Mouse (Mus musculus) cerebellum, adult 18-20 months (tissue): Measurements from ENCODE around the gene Tcte3.
A peak's percentile ranks its signal among the peaks of the same experiment; 100 is the strongest.
"Not testable (repeated sequence)": the region's sequence is repeated elsewhere in the genome, so short reads cannot be mapped to it uniquely, and the experiment has no call there.

Experiments
- DNase-seq, 2 experiments: peaks; one replicate each; pipeline ENCODE4 v3.0.0; 2021

Tcte3 gene

GRCm38 (mm10) chr17:15025513-15025912 is 15.8 kb downstream of the Tcte3 start:
- DNase-seq: not testable (repeated sequence)

GRCm38 (mm10) chr17:15024502-15025193 is 16.6 kb downstream of the Tcte3 start:
- DNase-seq: not testable (repeated sequence)

- not testable (repeated sequence) for DNase-seq
These were observed 17.3 kb downstream of the Tcte3 start for GRCm38 (mm10) chr17:15023878-15024492.

- peak; percentile 3 for DNase-seq
These were observed 19.6 kb downstream of the Tcte3 start for GRCm38 (mm10) chr17:15021503-15022220.

- not testable (repeated sequence) for DNase-seq
These were observed 31.4 kb downstream of the Tcte3 start, which contains the start of gene Gm3435 for GRCm38 (mm10) chr17:15009706-15010413. TSS of gene Gm3435 (plus strand) at chr17:15010176.

GRCm38 (mm10) chr17:15009088-15009487 is 32.2 kb downstream of the Tcte3 start:
- not testable (repeated sequence) for DNase-seq

- not testable (repeated sequence) for DNase-seq
These were observed 41.2 kb downstream of the Tcte3 start for GRCm38 (mm10) chr17:15000047-15000446.

GRCm38 (mm10) chr17:14994140-14994539 is 47.1 kb downstream of the Tcte3 start:
- not testable (repeated sequence) for DNase-seq

GRCm38 (mm10) chr17:14993139-14993832 is 48.0 kb downstream of the Tcte3 start:
- DNase-seq: not testable (repeated sequence)

- not testable (repeated sequence) for DNase-seq
These were observed 48.7 kb downstream of the Tcte3 start for GRCm38 (mm10) chr17:14992522-14993138.

- DNase-seq: peak in 1 of 2 experiments; percentile 0
These were observed 51.1 kb downstream of the Tcte3 start for GRCm38 (mm10) chr17:14990116-14990702.

- not testable (repeated sequence) for DNase-seq
These were observed 62.8 kb downstream of the Tcte3 start, which contains the start of the genes 9030025P20Rik and Gm3417 for GRCm38 (mm10) chr17:14978362-14979038. TSS of gene 9030025P20Rik (plus strand) at chr17:14978468. TSS of gene Gm3417 (minus strand) at chr17:14978790.

GRCm38 (mm10) chr17:14977718-14978361 is 63.4 kb downstream of the Tcte3 start:
- not testable (repeated sequence) for DNase-seq
